Mouse (Mus musculus) c-Kit-positive CD71-positive TER-119-negative erythroid progenitor cells, embryonic 14.5 days (primary cell): ENCODE measurements around the gene Gm595.

Experiments
- DNase-seq: peaks from one replicate; pipeline ENCODE4 v3.0.0-alpha.2; 2013; ENCODE audit warnings: low read depth

The Gm595 gene

DNA sequence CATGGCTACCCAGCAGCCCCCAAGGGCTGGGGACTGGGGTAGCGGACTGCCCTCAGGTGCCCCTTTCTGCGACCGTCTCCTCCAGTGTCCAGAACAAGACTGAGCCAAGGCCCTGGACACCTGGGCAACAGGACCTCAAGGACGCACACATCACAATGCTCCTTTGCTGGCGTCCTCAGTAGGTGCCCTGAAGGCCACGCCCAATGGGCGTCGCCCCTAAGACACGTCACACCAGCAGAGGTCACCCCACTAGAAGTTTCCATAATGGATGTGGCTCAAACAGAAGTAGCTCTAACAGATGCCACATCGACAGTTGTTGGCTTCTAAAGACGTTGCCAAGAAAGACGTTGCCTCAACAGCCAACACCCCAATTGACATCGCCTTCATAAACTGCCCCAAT lies at the start of gene Gm595:
Gene Gm595 (minus strand): TSS at position 101 of the 400 bp plus-strand sequence.
- DNase-seq = no peak

DNA sequence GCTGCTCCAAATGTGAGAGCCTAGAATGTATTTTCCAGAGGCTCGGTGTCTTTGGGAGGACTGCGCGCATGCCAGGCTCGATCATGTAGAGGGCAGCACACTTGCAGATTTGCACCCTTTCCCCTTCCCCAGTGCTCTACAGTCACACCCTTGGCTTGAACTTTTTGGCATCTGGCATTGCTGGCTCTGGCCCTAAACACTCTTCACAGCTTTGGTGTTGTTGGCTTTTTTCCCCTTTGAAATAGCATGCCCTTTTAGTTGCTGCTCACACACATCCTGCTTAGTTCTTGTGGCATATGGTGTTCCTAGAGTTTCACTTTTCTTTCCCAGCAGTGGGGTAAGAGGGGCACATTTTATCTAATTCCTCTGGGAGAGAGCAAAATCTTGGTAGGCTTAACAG lies 30.9 kb upstream of the Gm595 start:
- DNase-seq = no peak

DNA sequence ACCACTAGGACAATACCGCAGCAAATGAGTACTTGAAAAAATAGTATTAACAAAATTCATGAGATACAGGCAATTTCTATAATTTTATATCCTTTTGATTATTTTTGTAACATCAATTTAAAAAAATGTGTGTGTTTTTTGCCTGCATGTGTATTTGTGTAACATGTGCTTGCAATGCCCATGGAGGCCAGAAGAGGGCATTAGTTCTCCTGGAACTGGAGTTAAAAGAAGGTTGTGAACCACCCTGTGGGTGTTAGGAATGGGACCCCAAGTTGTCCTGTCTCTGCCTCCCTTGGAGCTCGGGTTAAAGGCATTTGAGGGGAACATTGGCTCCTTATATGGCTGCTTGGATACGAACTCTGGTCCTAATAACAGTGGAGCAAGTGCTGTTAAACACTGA lies 26.2 kb upstream of the Gm595 start:
- peak; percentile 11 for DNase-seq

DNA sequence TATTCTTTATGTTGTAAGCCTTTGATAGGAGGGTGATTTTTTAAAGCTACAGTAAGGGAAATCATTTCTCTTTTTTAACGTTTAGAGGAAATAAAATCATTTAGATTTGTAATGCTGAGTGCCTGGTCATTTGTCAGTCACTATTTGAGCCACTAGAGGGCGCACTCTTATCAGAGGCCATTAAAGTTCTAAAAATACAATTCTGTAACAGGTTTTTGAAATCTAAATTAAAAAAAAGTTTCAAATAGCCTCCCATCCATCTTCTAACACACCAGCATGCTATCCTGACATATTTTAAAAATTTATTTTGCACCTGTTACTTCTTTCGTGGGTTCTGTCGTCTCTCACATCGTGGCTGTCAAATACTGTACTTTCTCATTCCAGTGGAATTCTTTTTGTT lies 22.0 kb upstream of the Gm595 start:
- DNase-seq = no peak

DNA sequence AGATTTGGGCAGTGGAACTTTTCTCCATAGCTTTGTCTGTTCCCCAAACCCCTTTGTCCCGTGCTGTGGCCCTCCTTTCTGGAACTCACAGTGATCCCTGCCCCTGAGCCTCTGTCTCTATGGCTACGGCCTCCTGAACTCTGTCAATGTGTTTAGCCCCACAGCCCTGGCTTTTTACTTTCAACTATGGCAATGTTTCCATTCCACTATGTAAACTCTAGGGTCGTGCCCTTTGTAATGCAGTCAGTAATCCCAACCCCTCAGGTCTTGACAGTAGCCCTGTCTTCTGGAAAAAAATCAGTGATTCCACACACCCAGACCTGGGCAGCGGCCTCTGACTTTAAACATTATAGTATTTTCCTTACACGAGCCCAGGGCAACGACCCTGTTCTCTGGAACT lies 19.3 kb upstream of the Gm595 start:
- no peak for DNase-seq

DNA sequence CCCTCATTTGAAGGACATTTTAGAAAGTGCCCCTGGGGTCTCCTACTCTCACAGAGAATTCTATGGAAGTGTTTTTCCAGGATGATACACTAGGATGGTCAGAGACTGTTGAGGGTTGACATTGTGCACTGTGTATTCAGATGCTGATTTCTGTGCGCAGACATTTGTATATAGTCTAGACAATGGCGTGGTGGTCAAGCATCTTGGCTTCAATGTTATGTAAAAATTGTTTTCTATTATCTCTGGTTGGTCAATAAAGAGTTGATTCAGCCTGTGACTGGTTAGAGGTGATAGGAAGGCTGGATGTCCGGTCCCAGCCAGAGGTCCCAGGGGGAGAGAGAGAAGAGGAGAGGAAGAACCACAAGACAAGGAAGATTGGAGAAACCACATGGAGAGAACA lies 16.4 kb upstream of the Gm595 start:
- no peak for DNase-seq

DNA sequence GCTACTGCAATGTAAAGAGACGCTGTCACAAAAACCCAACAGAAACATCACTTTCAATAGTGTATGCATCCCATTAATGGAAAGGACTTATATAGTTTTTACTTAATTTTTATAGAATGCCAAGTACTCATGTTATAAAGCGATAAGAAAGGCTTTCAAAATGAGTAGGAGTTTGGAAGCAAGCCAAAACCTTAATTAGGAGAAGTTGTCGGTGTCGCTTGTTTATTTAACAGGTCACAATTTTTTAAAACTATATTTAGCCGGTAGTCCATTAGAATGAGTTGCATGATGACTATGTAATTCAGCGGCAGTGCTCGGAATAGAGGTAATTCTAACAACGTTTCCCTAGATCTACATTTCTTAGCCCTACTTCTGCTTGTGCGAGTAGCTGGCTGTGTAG lies 12.7 kb upstream of the Gm595 start:
- DNase-seq = no peak

DNA sequence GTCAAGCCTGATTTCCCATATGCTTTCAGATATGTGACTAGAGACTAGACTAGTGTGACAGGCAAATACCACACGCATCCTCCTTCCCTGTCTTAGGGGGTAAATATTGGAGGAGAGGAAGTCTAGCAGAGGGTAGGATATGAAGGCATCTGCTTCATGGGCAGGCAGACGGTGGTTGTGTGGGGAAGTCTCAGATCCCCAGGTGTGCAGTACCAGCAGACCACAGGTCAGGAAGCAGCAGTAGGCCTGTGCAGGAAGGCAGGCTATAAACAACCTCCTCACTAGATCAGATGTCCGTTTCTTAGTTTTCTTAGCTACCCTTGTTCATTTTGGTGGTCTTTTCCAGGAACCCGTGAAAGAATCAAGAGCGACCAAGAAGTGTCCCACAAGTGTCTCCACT lies 7.1 kb upstream of the Gm595 start:
- no peak for DNase-seq
